Mouse (Mus musculus) splenic B cell, adult 2 months (primary cell): ENCODE data around the gene Gm20388.
A peak's percentile ranks its signal among the peaks of the same experiment; 100 is the strongest.

Experiments used
- DNase-seq: peaks from one replicate; pipeline ENCODE4 v3.0.0-alpha.2; 2011; ENCODE audit warnings: low read depth, low spot score
- H3K27me3 ChIP-seq: 2 replicates; pipeline ENCODE4 v1.6.1; 2012; ENCODE audit warnings: mild to moderate bottlenecking, low read length, moderate library complexity, mixed read lengths; ENCODE audit not compliant: control insufficient read depth, poor library complexity, insufficient read depth, severe bottlenecking
- H3K36me3 ChIP-seq: 2 replicates; pipeline ENCODE4 v1.6.1; 2012; ENCODE audit warnings: mild to moderate bottlenecking, low read length, moderate library complexity, mixed read lengths; ENCODE audit not compliant: control insufficient read depth, poor library complexity, insufficient read depth, severe bottlenecking

Gene Gm20388

DNA sequence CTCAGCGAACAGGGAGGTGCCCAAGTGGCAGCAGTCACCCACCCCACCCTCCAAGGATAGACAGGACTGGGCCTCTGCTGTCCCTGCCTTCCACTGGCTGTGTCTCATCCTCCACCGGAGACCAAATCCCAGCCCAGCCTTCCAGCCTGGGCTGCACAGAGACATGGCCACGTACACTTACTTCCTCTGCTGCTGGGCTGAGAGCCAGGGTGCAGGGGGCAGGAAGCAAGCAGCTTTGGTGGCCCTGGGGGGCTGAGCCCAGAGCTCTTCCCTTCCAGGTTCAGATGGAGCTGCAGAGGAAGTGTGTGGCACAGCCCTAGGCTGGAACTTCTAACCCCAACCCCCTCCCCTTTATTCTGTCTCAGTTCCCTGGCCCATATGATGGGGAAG lies 2420.5 kb downstream of the Gm20388 start:
- Histone ChIP-seq H3K27me3 (no peaks in the 10 kb centered on the region), H3K36me3 (0 out of 2 replicates have a peak, but pooled peaks cover 2% of the 10 kb centered on the region)
- no peak for DNase-seq

DNA sequence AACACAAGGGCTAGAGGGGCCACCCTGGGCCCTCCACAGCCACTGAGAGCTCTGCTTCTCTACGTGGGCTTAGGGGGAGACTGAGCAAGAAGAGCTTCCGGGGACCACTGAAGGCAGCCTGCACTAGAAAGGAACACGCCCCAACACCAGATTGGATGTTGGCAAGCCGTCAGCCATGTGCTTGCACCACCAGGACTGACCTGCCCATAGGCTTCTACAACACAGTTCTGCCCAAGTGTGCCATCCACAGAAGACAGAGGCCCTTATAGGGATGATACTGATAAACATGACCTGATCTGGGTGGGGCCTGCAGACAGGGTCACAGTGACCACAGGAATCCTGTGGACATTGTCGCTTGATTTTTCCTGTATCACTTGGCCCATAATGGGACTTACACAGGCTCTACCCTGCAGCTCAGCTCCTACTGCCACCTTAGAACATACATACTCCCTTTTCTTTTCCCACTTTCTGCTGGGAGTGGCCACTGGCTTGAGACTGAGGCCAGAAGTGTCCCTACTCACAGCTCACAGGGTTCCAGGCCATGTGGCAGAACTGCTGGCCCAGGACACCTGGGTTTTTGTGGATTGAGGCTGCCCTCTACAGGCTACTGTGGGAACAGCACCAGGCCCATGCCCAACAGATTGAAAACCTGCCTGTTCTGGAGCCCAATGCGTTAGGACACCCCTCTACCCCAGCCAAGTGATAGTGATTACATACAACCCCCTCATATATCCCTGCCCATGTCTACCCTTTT lies 2422.3 kb downstream of the Gm20388 start:
- no peaks in the 10 kb centered on the region for H3K27me3 ChIP-seq
- H3K36me3 ChIP-seq: peaks cover 8% of the 10 kb centered on the region
- DNase-seq: peak; percentile 87

DNA sequence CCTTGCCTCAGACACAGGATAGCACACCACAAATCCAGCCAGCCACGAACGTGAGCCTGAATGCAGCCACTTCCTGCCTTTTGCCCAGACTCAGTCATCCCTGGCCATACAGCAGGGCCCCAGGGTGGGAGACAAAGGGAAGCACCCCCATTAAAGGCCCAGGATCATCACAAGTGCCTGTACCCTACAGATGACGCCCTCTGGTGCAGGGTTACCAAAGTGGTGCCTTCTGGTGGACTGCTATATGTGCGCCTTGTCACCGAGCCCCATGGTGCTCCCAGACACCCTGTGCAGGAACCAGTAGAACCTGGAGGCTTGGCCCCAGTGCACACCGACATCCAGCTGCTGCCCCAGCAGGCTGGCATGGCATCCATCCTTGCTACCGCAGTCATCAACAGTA lies 2422.9 kb downstream of the Gm20388 start:
- Histone ChIP-seq H3K36me3 (peaks cover 8% of the 10 kb centered on the region), H3K27me3 (no peaks in the 10 kb centered on the region)
- no peak for DNase-seq

DNA sequence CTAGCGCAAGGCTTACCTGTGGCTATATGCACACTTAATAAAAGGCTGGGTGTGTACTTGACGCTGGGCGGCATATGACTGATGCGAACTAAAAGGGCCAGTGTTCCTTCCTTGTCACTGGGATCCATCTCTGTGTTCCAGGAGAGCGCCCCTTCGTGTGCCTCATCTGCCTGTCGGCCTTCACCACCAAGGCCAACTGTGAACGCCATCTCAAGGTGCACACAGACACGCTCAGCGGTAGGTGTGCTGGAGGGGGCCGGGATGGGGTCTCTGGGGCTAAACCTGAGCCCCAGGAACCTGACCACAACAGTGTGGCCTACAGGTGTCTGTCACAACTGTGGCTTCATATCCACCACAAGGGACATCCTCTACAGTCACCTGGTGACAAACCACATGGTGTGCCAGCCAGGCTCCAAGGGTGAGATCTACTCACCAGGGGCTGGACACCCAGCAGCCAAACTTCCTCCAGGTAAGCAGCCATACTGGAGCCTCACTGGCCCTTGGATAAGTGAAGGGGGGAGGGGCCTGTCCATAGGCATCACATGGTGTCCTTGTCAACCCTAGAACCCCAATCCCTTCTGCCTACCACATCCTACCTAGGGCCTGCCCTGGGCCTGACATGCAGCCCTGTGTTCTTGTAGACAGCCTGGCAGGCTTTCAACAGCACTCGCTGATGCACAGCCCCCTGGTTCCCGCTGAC lies 2424.3 kb downstream of the Gm20388 start:
- H3K36me3 ChIP-seq: peaks cover 8% of the 10 kb centered on the region
- DNase-seq: no peak
- no peaks in the 10 kb centered on the region for H3K27me3 ChIP-seq

DNA sequence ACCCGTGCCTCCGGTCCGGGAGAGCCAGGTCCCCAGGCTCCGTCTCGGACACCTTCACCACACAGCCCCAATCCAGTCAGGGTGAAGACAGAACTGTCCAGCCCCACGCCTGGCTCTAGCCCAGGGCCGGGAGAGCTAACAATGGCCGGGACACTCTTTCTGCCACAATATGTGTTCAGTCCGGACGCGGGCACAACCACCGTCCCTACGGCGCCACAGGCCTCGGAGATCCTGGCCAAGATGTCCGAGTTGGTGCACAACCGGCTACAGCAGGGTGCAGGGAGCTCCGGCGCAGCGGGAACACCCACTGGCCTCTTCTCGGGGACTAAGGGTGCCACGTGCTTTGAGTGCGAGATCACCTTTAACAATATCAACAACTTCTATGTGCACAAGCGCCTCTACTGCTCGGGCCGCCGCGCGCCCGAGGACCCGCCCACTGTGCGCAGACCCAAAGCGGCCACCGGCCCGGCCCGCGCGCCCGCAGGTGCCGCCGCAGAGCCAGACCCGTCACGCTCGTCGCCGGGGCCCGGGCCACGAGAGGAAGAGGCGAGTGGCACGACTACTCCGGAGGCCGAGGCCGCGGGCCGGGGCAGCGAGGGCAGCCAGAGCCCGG lies 2425.1 kb downstream of the Gm20388 start:
- H3K36me3 ChIP-seq: peaks cover 8% of the 10 kb centered on the region
- DNase-seq: no peak
- H3K27me3 ChIP-seq: no peaks in the 10 kb centered on the region

DNA sequence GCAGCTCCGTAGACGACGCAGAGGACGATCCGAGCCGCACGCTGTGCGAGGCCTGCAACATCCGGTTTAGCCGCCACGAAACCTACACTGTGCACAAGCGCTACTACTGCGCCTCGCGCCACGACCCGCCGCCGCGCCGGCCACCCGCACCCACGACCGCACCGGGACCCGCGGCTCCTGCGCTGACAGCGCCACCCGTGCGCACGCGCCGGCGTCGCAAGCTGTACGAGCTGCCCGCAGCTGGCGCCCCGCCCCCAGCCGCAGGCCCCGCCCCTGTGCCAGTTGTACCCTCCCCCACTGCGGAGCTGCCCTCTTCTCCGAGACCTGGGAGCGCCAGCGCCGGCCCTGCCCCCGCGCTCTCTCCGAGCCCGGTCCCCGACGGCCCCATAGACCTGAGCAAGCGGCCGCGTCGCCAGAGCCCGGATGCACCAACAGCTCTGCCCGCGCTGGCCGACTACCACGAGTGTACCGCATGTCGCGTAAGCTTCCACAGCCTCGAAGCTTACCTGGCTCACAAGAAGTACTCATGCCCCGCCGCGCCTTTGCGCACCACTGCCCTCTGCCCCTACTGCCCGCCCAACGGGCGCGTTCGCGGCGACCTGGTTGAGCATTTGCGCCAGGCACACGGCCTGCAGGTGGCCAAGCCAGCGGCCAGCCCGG lies 2425.7 kb downstream of the Gm20388 start:
- peaks cover 8% of the 10 kb centered on the region for H3K36me3 ChIP-seq
- no peak for DNase-seq
- no peaks in the 10 kb centered on the region for H3K27me3 ChIP-seq

DNA sequence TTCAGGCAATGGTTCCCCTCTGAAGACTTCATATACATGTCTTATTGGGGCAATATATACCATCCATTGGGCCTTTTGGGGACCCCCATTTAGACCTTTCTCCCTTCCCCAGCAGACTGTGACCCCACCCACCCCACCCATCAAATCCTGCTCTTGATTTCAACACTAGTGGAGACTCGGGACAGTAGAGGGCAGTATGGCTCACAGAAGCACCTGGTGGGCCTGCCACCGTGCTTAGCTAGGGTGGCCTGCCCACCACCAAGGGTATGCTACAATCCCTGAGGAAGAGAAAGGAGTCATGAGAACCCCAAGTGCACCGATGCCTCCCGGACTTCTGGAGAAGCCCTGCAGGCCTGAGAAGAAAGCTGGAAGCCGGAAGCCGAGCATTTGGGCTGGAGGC lies 2428.2 kb downstream of the Gm20388 start:
- DNase-seq: no peak
- Histone ChIP-seq H3K36me3 (peaks cover 8% of the 10 kb centered on the region), H3K27me3 (no peaks in the 10 kb centered on the region)

DNA sequence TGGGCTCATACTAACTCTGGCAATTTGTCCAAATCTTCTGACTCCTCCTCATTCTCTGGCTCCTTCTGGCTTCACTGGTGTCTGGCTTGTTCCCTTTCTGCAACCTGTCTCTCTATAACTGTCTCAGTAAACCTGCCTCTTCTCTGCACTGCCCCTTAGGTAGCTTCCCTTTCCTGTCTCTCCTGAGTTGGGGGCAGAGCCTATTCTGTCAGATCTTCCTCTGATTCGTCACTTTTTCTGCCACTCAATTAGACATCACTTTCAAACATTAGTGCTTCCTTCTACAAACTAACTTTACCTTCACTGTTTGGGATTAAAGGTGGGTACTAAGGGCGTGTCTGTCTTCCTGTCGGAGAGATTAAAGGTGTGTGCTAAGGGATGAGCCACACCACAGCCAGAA lies 2430.1 kb downstream of the Gm20388 start:
- peaks cover 5% of the 10 kb centered on the region for H3K36me3 ChIP-seq
- H3K27me3 ChIP-seq: no peaks in the 10 kb centered on the region
- DNase-seq: peak; percentile 45

DNA sequence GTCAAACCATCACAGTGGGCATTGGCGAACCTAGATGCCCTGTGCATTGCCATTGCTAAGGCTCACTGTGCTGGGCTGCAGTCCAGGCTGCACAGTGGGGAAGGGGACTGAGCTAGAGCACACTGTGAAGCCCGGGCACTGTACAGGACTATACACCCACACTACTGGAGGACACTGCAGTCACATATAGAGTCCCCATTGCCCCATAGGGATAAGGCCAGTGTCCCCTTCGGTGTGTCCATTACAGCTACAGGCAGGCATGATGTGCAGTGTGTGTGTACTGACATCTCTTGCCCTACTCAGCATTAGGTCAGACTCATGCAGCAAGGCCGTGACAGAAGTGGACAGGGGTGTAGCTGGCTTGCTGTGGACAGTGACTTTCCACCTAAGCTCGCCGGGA lies 2431.1 kb downstream of the Gm20388 start:
- no peak for DNase-seq
- H3K36me3 ChIP-seq: no peaks in the 10 kb centered on the region; the same call in 1 of the 2 replicates
- no peaks in the 10 kb centered on the region for H3K27me3 ChIP-seq

DNA sequence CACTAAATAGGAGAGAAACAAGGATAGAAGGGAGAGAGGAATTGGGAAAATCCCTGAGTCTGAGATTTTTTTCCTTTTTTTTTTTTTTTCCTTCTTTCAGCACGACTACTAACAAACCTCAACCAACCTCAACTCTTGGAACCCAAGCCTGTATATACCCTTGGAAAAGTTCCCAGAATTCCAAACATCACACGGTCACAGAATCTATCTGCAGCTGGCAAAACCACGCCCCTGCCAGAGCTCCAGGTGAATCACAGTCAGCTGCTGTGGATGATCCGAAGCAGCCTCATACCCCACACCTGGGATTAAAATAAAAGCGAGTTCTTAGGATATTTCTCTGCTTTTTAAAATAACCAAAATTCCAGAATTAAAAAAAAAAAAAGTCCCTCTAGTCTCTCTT lies 2431.7 kb downstream of the Gm20388 start:
- no peak for DNase-seq
- H3K36me3 ChIP-seq: no peaks in the 10 kb centered on the region
- no peaks in the 10 kb centered on the region for H3K27me3 ChIP-seq

DNA sequence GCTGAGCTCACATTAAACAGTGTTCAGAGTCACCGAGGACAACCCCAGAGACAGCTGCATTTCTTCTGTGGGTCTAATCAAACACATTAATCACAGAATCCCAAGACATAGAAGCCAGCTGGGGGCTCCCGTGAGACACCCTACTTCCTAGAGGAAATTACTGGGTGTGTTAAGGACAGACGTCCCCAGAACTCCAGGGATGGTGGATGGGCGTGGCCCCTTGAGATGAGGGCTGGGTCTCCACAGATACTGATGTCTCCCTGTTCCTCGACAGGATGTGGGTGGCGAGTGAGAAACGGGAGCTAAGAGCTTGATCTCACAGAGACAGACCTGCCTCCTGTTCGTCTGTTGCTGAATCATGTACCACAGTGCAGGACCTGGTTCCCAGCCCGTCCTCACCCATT lies 2432.2 kb downstream of the Gm20388 start:
- no peaks in the 10 kb centered on the region for H3K27me3 ChIP-seq
- no peaks in the 10 kb centered on the region for H3K36me3 ChIP-seq
- no peak for DNase-seq

DNA sequence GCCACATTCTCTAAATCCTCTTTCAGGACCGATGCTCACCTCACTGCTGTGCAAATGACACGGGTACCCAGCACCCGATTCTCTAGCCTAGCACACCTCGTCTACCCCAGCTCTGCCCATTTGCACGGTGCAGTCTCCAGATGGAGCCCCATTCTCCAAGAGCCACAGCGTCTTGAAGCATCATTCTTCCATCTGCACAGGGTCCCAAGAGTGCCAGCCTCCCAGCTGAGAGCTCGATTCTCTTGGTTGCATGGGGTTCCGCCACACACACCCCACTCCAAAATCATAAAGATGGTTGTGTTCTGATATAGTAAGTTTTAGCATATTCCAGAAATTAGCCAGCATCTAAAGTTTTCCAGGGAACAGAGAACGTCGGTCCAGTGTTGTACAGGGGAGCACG lies 2432.7 kb downstream of the Gm20388 start:
- no peak for DNase-seq
- H3K36me3 ChIP-seq: no peaks in the 10 kb centered on the region
- no peaks in the 10 kb centered on the region for H3K27me3 ChIP-seq

DNA sequence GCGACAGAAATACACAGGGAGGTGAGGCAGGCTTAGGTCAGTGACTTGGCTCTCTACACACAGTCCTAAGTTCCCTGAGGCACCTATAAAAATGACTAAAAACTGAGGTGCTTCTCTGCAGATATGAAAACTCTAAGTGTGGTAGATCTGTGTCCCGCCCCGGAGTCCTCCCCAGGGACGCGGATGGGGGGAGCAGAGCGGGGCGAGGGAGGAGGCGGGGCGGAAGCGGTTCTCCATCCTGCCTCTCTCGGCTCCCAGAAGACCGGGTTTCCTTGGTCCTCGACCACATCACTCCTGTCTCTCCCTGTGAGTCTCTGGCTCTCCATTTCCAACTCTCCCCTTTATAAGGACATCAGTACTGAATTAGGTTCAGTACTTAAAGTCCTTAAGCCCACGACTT lies 2433.1 kb downstream of the Gm20388 start:
- DNase-seq: peak; percentile 58
- Histone ChIP-seq H3K27me3 (no peaks in the 10 kb centered on the region), H3K36me3 (no peaks in the 10 kb centered on the region)

DNA sequence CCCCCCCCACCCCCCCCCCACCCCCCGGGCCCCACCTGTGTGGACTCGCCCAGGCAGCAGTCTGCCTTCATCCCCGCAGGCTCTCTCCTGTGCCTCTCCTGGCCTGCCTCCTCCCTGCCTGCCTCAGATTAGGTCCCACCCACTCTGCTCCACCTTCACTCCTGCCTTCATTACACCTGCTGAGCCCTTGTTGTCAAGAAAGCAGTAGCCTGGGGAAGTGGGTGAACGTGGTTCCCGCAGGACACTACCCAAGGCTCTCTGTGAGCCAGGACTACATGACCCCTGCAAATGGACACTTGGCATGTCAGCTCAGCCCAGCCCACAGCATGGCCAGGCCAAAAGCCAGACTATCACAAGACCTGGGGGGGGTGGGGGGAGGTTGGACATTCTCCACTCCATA lies 2433.6 kb downstream of the Gm20388 start:
- Histone ChIP-seq H3K36me3 (no peaks in the 10 kb centered on the region), H3K27me3 (no peaks in the 10 kb centered on the region)
- DNase-seq: peak; percentile 17
